Mouse (Mus musculus) limb, embryonic 14.5 days (tissue): ENCODE measurements at regions not wholly inside any gene's neighbourhood (a gene's known extent, or its start where the extent isn't known, plus 50 kb on each side); places are given as distances from the start of the nearest gene placed in this dataset.

ENCODE experiments used
- ATAC-seq: fragments of 200-750 bp; cut with Nextera tagmentation; 2 replicates; pipeline ENCODE4 v1.8.0; 2017; ENCODE audit warnings: low read depth, moderate number of reproducible peaks, moderate TSS enrichment; ENCODE audit not compliant: low FRiP score
- DNase-seq: peaks from one replicate; pipeline ENCODE4 v3.0.0-alpha.2; 2015; ENCODE audit warnings: low spot score
- H3K27ac ChIP-seq: fragments of 300-500 bp; sonication (generic); replicated peaks from 2 replicates; pipeline ENCODE4 v1.5.1; 2014; ENCODE audit warnings: low read depth, mild to moderate bottlenecking, low read length, moderate library complexity, mixed read lengths
- H3K27me3 ChIP-seq: fragments of 300-500 bp; sonication (generic); 2 replicates; pipeline ENCODE4 v1.6.1; 2014; ENCODE audit warnings: low read length, mixed read lengths; ENCODE audit not compliant: control insufficient read depth, insufficient read depth
- H3K36me3 ChIP-seq: fragments of 300-500 bp; sonication (generic); 2 replicates; pipeline ENCODE4 v1.6.1; 2014; ENCODE audit warnings: mild to moderate bottlenecking, low read length, moderate library complexity, mixed read lengths; ENCODE audit not compliant: control insufficient read depth, insufficient read depth
- H3K4me1 ChIP-seq: fragments of 300-500 bp; sonication (generic); 2 replicates; pipeline ENCODE4 v1.6.1; 2014; ENCODE audit warnings: antibody characterized with exemption, low read length, mixed read lengths; ENCODE audit not compliant: control insufficient read depth, insufficient read depth
- H3K4me2 ChIP-seq: fragments of 300-500 bp; sonication (generic); replicated peaks from 2 replicates; pipeline ENCODE4 v1.6.1; 2014; ENCODE audit warnings: low read depth, mild to moderate bottlenecking, low read length, moderate library complexity; ENCODE audit not compliant: severe bottlenecking
- H3K4me3 ChIP-seq: fragments of 300-500 bp; sonication (generic); replicated peaks from 2 replicates; pipeline ENCODE4 v1.5.1; 2014; ENCODE audit warnings: low read length
- H3K9ac ChIP-seq: fragments of 300-500 bp; sonication (generic); 2 replicates; pipeline ENCODE4 v1.6.1; 2014; ENCODE audit warnings: mild to moderate bottlenecking, low read depth, low read length, moderate library complexity; ENCODE audit not compliant: severe bottlenecking
- H3K9me3 ChIP-seq: fragments of 300-500 bp; sonication (generic); 2 replicates; pipeline ENCODE4 v1.6.1; 2016; ENCODE audit warnings: low read length; ENCODE audit not compliant: control insufficient read depth
- POLR2A ChIP-seq: fragments of 200-500 bp; IDR thresholded peaks from 2 replicates; pipeline ENCODE4 v1.8.0; 2012; ENCODE audit warnings: inconsistent platforms, mild to moderate bottlenecking, moderate library complexity, borderline replicate concordance; ENCODE audit not compliant: insufficient read depth, insufficient read length; ENCODE audit errors: extremely low read depth
- WGBS: fragments of 180-500 bp; shearing (Covaris S2); extraction: QIAGEN DNeasy Blood & Tissue Kit; methylation state at CpG from one replicate; pipeline ENCODE4 v1.1.7; 2014; 5-methylcytosine and 5-hydroxymethylcytosine counted together

- Histone ChIP-seq H3K4me3 (no peak overlapping the region), H3K36me3 (no peaks in the 10 kb centered on the region), H3K9ac (no peak overlapping the region), H3K9me3 (no peaks in the 10 kb centered on the region), H3K27me3 (no peaks in the 10 kb centered on the region; the same call in 1 of the 2 replicates), H3K4me2 (no peak overlapping the region), H3K4me1 (no peaks in the 10 kb centered on the region), H3K27ac (no peak overlapping the region)
- ATAC-seq (no peak), DNase-seq (no peak)
- 46% methylated on average over 5 of the region's 5 CpGs for WGBS
- no peak for TF ChIP-seq POLR2A
Measured at GRCm38 (mm10) chr5:75451081-75451480, 123.6 kb upstream of the Kit start.

- Histone ChIP-seq H3K4me2 (no peak overlapping the region), H3K4me3 (no peak overlapping the region), H3K27ac (no peak overlapping the region), H3K36me3 (no peaks in the 10 kb centered on the region), H3K27me3 (no peaks in the 10 kb centered on the region; the same call in 1 of the 2 replicates), H3K4me1 (no peaks in the 10 kb centered on the region), H3K9me3 (no peaks in the 10 kb centered on the region), H3K9ac (no peak overlapping the region)
- ATAC-seq, result no peak
- peak; percentile 8 for DNase-seq
- TF ChIP-seq POLR2A, result no peak
- 77% methylated on average over 8 of the region's 8 CpGs for WGBS
Measured at GRCm38 (mm10) chr5:75451693-75452092, 123.0 kb upstream of the Kit start.

- DNase-seq (no peak), ATAC-seq (no peak)
- Histone ChIP-seq H3K4me1 (no peaks in the 10 kb centered on the region), H3K4me3 (no peak overlapping the region), H3K9ac (no peak overlapping the region), H3K9me3 (no peaks in the 10 kb centered on the region), H3K27me3 (no peaks in the 10 kb centered on the region; the same call in 1 of the 2 replicates), H3K36me3 (no peaks in the 10 kb centered on the region), H3K27ac (no peak overlapping the region), H3K4me2 (no peak overlapping the region)
- TF ChIP-seq POLR2A, result no peak
- 80% methylated on average over 9 of the region's 9 CpGs for WGBS
Measured at GRCm38 (mm10) chr5:75453757-75454390, 120.8 kb upstream of the Kit start.

GRCm38 (mm10) chr5:75454961-75455541, 119.7 kb upstream of the Kit start:
- H3K9me3 ChIP-seq, result no peaks in the 10 kb centered on the region
- H3K27ac ChIP-seq, result no peak overlapping the region
- ATAC-seq (no peak), DNase-seq (no peak)
- no peaks in the 10 kb centered on the region for H3K4me1 ChIP-seq
- WGBS, result 39% methylated on average over 16 of the region's 16 CpGs
- TF ChIP-seq POLR2A, result no peak
- H3K4me2 ChIP-seq, result no peak overlapping the region
- no peaks in the 10 kb centered on the region for H3K36me3 ChIP-seq
- H3K4me3 ChIP-seq, result no peak overlapping the region
- no peaks in the 10 kb centered on the region for H3K27me3 ChIP-seq
- H3K9ac ChIP-seq, result no peak overlapping the region

GRCm38 (mm10) chr5:75457403-75457802, 117.3 kb upstream of the Kit start:
- ATAC-seq, result no peak

More at GRCm38 (mm10) chr5:75457403-75457802, 117.3 kb upstream of the Kit start:
- TF ChIP-seq POLR2A, result no peak
- no peaks in the 10 kb centered on the region for H3K9me3 ChIP-seq
- H3K9ac ChIP-seq, result no peak overlapping the region
- H3K27me3 ChIP-seq, result no peaks in the 10 kb centered on the region
- WGBS, result 69% methylated on average over 6 of the region's 6 CpGs
- no peak for DNase-seq
- no peak overlapping the region for H3K4me2 ChIP-seq
- no peaks in the 10 kb centered on the region for H3K36me3 ChIP-seq
- H3K4me3 ChIP-seq, result no peak overlapping the region
- H3K4me1 ChIP-seq, result no peaks in the 10 kb centered on the region
- H3K27ac ChIP-seq, result no peak overlapping the region
